Mouse (Mus musculus): ENCODE measurements at regions not wholly inside any gene's neighbourhood (a gene's known extent, or its start where the extent isn't known, plus 50 kb on each side); places are given as distances from the start of the nearest gene placed in this dataset.

DNA sequence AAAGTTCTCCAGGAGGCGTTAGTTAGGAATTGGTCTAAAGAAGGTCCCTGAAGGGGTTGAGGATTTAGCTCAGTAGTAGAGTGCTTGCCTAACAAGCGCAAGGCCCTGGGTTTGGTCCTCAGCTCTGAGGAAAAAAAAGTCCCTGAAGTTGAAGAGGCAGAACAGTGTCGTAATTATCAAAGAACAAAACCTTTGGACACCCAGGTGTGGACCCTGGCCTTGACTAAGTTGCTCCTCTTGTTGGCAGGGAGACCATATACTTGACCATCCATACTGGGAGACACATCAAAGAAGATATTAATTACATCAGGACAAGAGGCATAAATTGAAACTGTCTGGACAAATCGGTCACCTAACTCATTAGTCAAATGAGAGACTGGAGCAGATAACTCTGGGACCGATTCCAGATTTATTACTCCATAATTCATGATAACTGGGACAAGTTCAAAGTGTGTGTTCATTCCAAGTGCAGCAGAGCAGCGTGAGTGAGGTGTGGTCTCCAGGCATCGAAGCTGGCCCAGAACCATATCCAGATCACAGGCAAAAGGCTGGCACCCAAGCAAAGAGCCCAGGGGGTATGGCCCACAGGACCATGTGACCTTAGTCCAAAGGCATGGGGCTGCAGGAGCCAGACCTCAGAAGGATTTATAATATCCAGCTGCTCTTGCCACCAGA is 652.9 kb upstream of the Gm19410 start:
- TF ChIP-seq EP300 (IDR thresholded peaks at IDR 0.05; ENCODE audit: low read depth): no peak
- no peak for TF ChIP-seq CTCF (IDR thresholded peaks at IDR 0.05; ENCODE audit: low read depth)
